Mouse (Mus musculus): ENCODE results near the gene Ggact.

The Ggact gene

GRCm38 (mm10) chr14:122898550-122898949 lies 15.0 kb downstream of the Ggact start:
- DNase-seq: no peak

- no peak for DNase-seq
Observed at GRCm38 (mm10) chr14:122896106-122896505, 17.5 kb downstream of the Ggact start.

GRCm38 (mm10) chr14:122891470-122891968 lies 22.0 kb downstream of the Ggact start:
- no peak for DNase-seq

- no peak for DNase-seq
Observed at GRCm38 (mm10) chr14:122888480-122888872, 25.1 kb downstream of the Ggact start.

- no peak for DNase-seq
Observed at GRCm38 (mm10) chr14:122887702-122888479, 25.7 kb downstream of the Ggact start.

- no peak for DNase-seq
Observed at GRCm38 (mm10) chr14:122887278-122887677, 26.3 kb downstream of the Ggact start.

GRCm38 (mm10) chr14:122885893-122886292 lies 27.7 kb downstream of the Ggact start:
- DNase-seq: no peak

GRCm38 (mm10) chr14:122883821-122884584 lies 29.6 kb downstream of the Ggact start:
- DNase-seq: no peak

- no peak for DNase-seq
Observed at GRCm38 (mm10) chr14:122883410-122883806, 30.1 kb downstream of the Ggact start.

GRCm38 (mm10) chr14:122882795-122883409 lies 30.7 kb downstream of the Ggact start:
- no peak for DNase-seq

- DNase-seq: no peak
Observed at GRCm38 (mm10) chr14:122882201-122882639, 31.3 kb downstream of the Ggact start.

GRCm38 (mm10) chr14:122881699-122882098 lies 31.9 kb downstream of the Ggact start:
- DNase-seq: no peak

GRCm38 (mm10) chr14:122880291-122880690 lies 33.3 kb downstream of the Ggact start:
- DNase-seq: no peak

GRCm38 (mm10) chr14:122877787-122878186 lies 35.8 kb downstream of the Ggact start:
- DNase-seq: no peak

- peak in 1 of 2 experiments; percentile 17 for DNase-seq
Observed at GRCm38 (mm10) chr14:122876723-122877122, 36.8 kb downstream of the Ggact start.

- DNase-seq: peak; percentile 60 to 84
Observed at GRCm38 (mm10) chr14:122876163-122876562, 37.4 kb downstream of the Ggact start.

- DNase-seq: no peak
Observed at GRCm38 (mm10) chr14:122875636-122876035, 37.9 kb downstream of the Ggact start.

GRCm38 (mm10) chr14:122875056-122875455 lies 38.5 kb downstream of the Ggact start:
- no peak for DNase-seq

GRCm38 (mm10) chr14:122872612-122873011 lies 40.9 kb downstream of the Ggact start:
- no peak for DNase-seq

- DNase-seq: no peak
Observed at GRCm38 (mm10) chr14:122871841-122872580, 41.5 kb downstream of the Ggact start.

GRCm38 (mm10) chr14:122869831-122870230 lies 43.7 kb downstream of the Ggact start:
- no peak for DNase-seq

- DNase-seq: no peak
Observed at GRCm38 (mm10) chr14:122867531-122868285, 45.8 kb downstream of the Ggact start.
